Mouse (Mus musculus) liver, embryonic 14 days (tissue): ENCODE results near the gene Thoc2. TPM values are rescaled to one million over a fixed set of nuclear protein-coding genes. Genes with fewer than 3 reads are reported as not detected.

Experiments used
- polyA plus RNA-seq: library from polyadenylated mRNA; depleted of rRNA; stranded (reverse); fragments of >200 nt; gene quantifications from 2 replicates; pipeline ENCODE4 v1.2.3, GENCODE M21; 2012; rRNA removed

Thoc2 gene
- polyA plus RNA-seq, result 14.0 and 16.3 TPM in 2 replicates

GRCm38 (mm10) chrX:41920574-41920973 is at the start of gene Thoc2:
Gene Thoc2, minus strand, starts transcription at chrX:41920674.

Other genes starting within 250 kb of the Thoc2 start
- 10.7 and 13.6 TPM in 2 replicates for gene Xiap, start 139.0 kb upstream of the Thoc2 start, polyA plus RNA-seq
- gene Stag2, start 228.6 kb upstream of the Thoc2 start, polyA plus RNA-seq, result 23.0 and 27.8 TPM in 2 replicates